Mouse (Mus musculus) C2C12 (cell line): ENCODE data around the gene Abcc9. TPM values are rescaled to one million over a fixed set of nuclear protein-coding genes. Genes with fewer than 3 reads are reported as not detected.
A peak's percentile ranks its signal among the peaks of the same experiment; 100 is the strongest.

Experiments used
- H3K27me3 ChIP-seq: one replicate; pipeline ENCODE4 v1.6.1; 2011; ENCODE audit not compliant: control insufficient read depth, insufficient read depth, insufficient read length
- H3K36me3 ChIP-seq: one replicate; pipeline ENCODE4 v1.6.1; 2011; ENCODE audit not compliant: control insufficient read depth, insufficient read depth
- H3K4me3 ChIP-seq: one replicate; pipeline ENCODE4 v1.5.1; 2011; ENCODE audit warnings: mild to moderate bottlenecking, control low read depth; ENCODE audit not compliant: poor library complexity, insufficient read depth, severe bottlenecking
- H3K79me2 ChIP-seq: one replicate; pipeline ENCODE4 v1.6.1; 2011; ENCODE audit not compliant: control insufficient read depth, insufficient read depth
- H3K79me3 ChIP-seq: one replicate; pipeline ENCODE4 v1.6.1; 2011; ENCODE audit warnings: low read depth, control low read depth
- H3ac ChIP-seq: one replicate; pipeline ENCODE3; 2011; ENCODE audit warnings: low read depth; ENCODE audit not compliant: control insufficient read depth, insufficient read length
- CEBPB ChIP-seq: IDR thresholded peaks from one replicate; pipeline ENCODE4 v1.6.1; 2011; ENCODE audit warnings: low read depth, mild to moderate bottlenecking, control low read depth, moderate library complexity
- CTCF ChIP-seq: IDR thresholded peaks from one replicate; pipeline ENCODE4 v1.5.1; 2011; ENCODE audit not compliant: control insufficient read depth, insufficient read depth, insufficient read length
- FOSL1 ChIP-seq: IDR thresholded peaks from one replicate; pipeline ENCODE4 v1.8.0; 2011; ENCODE audit warnings: mild to moderate bottlenecking, low read length; ENCODE audit not compliant: poor library complexity, insufficient read depth, severe bottlenecking
- MAX ChIP-seq: IDR thresholded peaks from one replicate; pipeline ENCODE4 v1.6.1; 2011; ENCODE audit warnings: mild to moderate bottlenecking, control low read depth
- MYOD1 ChIP-seq: IDR thresholded peaks from one replicate; pipeline ENCODE4 v1.6.1; 2011; ENCODE audit warnings: low read depth; ENCODE audit not compliant: control insufficient read depth, insufficient read length
- MYOG ChIP-seq: IDR thresholded peaks from one replicate; pipeline ENCODE4 v1.6.1; 2011; ENCODE audit not compliant: control insufficient read depth, insufficient read length; ENCODE audit errors: extremely low read depth
- USF1 ChIP-seq: IDR thresholded peaks from one replicate; pipeline ENCODE4 v1.6.1; 2011; ENCODE audit warnings: low read depth, mild to moderate bottlenecking, control low read depth, moderate library complexity
- polyA plus RNA-seq: library from polyadenylated mRNA; unstranded; fragments of >200 nt; fragmentation: generic; extraction: Trizol; gene quantifications from one replicate; pipeline ENCODE4 v1.2.1, GENCODE M21; 2012; ENCODE audit warnings: missing spikeins

Gene Abcc9
- polyA plus RNA-seq, 1 experiment: under 0.01 TPM

- no peak for TF ChIP-seq FOSL1
- TF ChIP-seq USF1: no peak
- no peak for TF ChIP-seq MAX
- TF ChIP-seq CEBPB: no peak
- TF ChIP-seq CTCF: no peak
- TF ChIP-seq MYOD1: no peak
- no peak for TF ChIP-seq MYOG
- H3K27me3 ChIP-seq: no peaks in the 10 kb centered on the region
- no peaks in the 10 kb centered on the region for H3K79me2 ChIP-seq
- H3K79me3 ChIP-seq: no peaks in the 10 kb centered on the region
- no peak overlapping the region for H3ac ChIP-seq
- no peak overlapping the region for H3K4me3 ChIP-seq
- no peaks in the 10 kb centered on the region for H3K36me3 ChIP-seq
Measured at GRCm38 (mm10) chr6:142550871-142551270, 151.2 kb downstream of the Abcc9 start.

- TF ChIP-seq MAX: no peak
- peak; percentile 55 for TF ChIP-seq FOSL1
- no peak for TF ChIP-seq USF1
- peak; percentile 88 for TF ChIP-seq CEBPB
- no peak for TF ChIP-seq CTCF
- TF ChIP-seq MYOD1: no peak
- TF ChIP-seq MYOG: no peak
- Histone ChIP-seq H3K4me3 (no peak overlapping the region), H3ac (no peak overlapping the region), H3K79me3 (no peaks in the 10 kb centered on the region), H3K36me3 (no peaks in the 10 kb centered on the region), H3K27me3 (no peaks in the 10 kb centered on the region), H3K79me2 (no peaks in the 10 kb centered on the region)
Measured at GRCm38 (mm10) chr6:142548377-142548776, 153.7 kb downstream of the Abcc9 start.

GRCm38 (mm10) chr6:142545132-142545531 lies 157.0 kb downstream of the Abcc9 start:
- Histone ChIP-seq H3K79me3 (no peaks in the 10 kb centered on the region), H3ac (no peak overlapping the region), H3K36me3 (no peaks in the 10 kb centered on the region), H3K27me3 (no peaks in the 10 kb centered on the region), H3K79me2 (no peaks in the 10 kb centered on the region), H3K4me3 (no peak overlapping the region)
- TF ChIP-seq FOSL1 (no peak), MYOG (no peak), MAX (no peak), USF1 (no peak), MYOD1 (no peak), CEBPB (no peak), CTCF (no peak)

GRCm38 (mm10) chr6:142543648-142544047 lies 158.5 kb downstream of the Abcc9 start:
- no peaks in the 10 kb centered on the region for H3K27me3 ChIP-seq
- no peaks in the 10 kb centered on the region for H3K36me3 ChIP-seq
- TF ChIP-seq MYOD1 (peak; percentile 76), CTCF (no peak), FOSL1 (no peak), MAX (no peak), CEBPB (no peak), USF1 (no peak), MYOG (no peak)
- no peak overlapping the region for H3ac ChIP-seq
- H3K4me3 ChIP-seq: no peak overlapping the region
- no peaks in the 10 kb centered on the region for H3K79me3 ChIP-seq
- no peaks in the 10 kb centered on the region for H3K79me2 ChIP-seq

GRCm38 (mm10) chr6:142542800-142543175 lies 159.3 kb downstream of the Abcc9 start:
- Histone ChIP-seq H3K27me3 (no peaks in the 10 kb centered on the region), H3ac (no peak overlapping the region), H3K79me3 (no peaks in the 10 kb centered on the region), H3K79me2 (no peaks in the 10 kb centered on the region), H3K36me3 (no peaks in the 10 kb centered on the region), H3K4me3 (no peak overlapping the region)
- TF ChIP-seq CEBPB (no peak), USF1 (no peak)

GRCm38 (mm10) chr6:142542082-142542799 lies 159.9 kb downstream of the Abcc9 start:
- Histone ChIP-seq H3K79me3 (no peaks in the 10 kb centered on the region), H3K4me3 (no peak overlapping the region), H3K36me3 (no peaks in the 10 kb centered on the region), H3ac (no peak overlapping the region), H3K79me2 (no peaks in the 10 kb centered on the region), H3K27me3 (no peaks in the 10 kb centered on the region)
- TF ChIP-seq MYOG (no peak), CEBPB (no peak), MAX (no peak), FOSL1 (no peak), MYOD1 (no peak)
